Mouse (Mus musculus) B cell, adult (primary cell): Measurements from ENCODE around the gene Prap1. TPM values are rescaled to one million over a fixed set of nuclear protein-coding genes. Genes with fewer than 3 reads are reported as not detected.

Experiments used
- total RNA-seq: library from RNA; stranded (reverse); gene quantifications from 4 replicates; pipeline ENCODE4 v1.2.4, GENCODE M21; 2023; ENCODE audit not compliant: inconsistent age

Prap1 gene
- not detected in 4 replicates for total RNA-seq

GRCm38 (mm10) chr7:140092924-140093528, at the start of gene Prap1:
Prap1 (plus strand) TSS chr7:140093395.

GRCm38 (mm10) chr7:140048361-140049114, 44.7 kb upstream of the Prap1 start, which contains the start of gene Msx3:
Msx3 (minus strand) TSS chr7:140049089.

DNA sequence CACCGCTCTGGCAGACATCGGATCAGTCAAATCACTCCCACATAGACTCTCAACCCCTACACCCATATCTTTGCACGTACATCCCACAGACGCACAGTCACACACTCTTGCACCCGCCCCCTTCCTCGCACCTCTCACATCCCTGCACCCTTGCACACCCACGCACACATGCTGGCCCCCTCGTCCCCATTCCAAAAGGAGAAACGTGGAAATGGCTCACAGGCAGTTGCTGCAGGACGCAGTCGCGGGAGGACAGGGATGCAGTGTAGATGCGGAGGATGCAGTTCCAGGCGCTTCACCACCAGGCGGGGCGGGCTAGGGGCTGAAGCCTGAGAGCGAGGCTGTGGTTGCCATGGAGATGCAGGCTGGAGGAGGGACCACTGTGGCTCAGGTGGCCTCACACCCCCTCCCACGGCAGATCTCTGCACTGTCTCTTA, 10.9 kb upstream of the Prap1 start, which contains the start of gene Caly:
Gene Caly, minus strand, starts transcription at position 307 of the 437 bp plus-strand sequence.

GRCm38 (mm10) chr7:140101993-140102860, 9.0 kb downstream of the Prap1 start, which contains the start of gene Fuom:
Fuom (minus strand) TSS chr7:140102441.

DNA sequence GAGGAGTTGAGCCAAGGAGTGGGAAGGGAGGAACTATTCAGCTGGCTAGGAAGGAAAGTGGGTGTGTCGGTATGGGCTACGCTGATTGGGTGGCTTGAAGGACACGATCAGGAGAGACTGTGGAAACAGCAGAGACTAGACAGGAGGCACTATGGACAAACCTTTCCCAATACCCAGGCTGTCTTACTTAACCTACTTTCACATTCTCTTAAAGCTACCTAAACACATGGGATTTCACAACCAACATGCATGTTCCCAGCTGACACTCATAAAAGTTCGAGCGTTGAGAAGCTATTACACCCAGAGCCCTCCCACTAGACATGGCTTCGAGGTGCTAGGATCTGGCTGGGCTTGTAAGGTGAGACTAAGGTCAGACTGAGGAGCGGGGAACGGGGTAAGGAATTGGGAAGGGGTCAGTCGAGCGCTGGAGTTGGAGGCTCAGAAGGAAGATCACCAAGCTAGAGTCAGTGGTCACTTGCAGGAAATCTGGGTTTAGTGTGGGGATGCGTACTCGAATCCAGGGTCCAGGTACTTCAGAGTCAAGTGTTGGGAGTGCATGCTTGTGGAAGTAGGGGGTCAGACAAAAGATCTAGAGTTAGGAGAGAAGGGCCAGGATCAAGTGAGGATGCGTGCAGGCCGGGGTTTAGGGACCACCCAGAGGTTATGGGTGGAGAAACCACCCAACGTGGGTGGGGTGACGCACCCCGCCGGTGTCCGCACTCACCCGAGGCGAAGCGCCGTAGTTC, 22.6 kb downstream of the Prap1 start, which contains the start of gene Paox:
Gene Paox, plus strand, starts transcription at position 217 of the 746 bp plus-strand sequence.

DNA sequence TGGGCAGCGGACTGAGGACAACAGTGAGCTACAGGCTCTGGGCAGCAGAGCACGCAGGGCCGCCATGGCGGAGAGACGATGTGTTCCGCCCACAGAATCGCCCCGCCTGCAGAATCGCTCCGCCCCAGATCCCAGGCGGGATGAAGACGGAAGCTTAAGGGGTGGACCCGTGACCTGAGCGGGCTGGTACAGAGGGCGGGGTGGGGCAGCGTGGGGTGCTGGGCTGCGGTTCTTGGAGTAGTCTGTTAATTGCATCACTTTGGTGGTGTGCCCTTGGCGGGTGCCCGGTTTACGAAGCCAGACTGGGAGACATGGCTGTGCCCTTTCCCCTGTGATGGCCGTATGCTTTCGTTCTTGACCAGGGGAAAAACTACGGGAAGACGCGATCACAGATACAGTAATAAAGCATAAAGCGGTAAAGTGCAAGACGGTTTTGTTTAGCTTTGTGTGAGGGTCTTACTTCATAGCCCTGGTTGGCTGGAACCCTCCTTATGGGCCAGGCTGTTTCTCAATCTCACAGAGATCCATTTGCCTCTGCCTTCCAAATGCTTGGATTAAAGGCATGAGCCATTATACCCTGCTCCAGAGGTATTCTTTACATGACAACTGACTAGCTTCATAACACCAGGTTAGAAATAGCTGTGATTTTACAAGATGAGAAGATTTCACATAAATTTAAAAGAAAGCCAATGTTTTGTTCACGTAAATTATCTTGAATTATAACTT, 23.3 kb downstream of the Prap1 start, which contains the start of gene Echs1:
Gene Echs1, minus strand, starts transcription at position 148 of the 726 bp plus-strand sequence.

GRCm38 (mm10) chr7:140137135-140138020, 44.2 kb downstream of the Prap1 start, which contains the start of gene Mtg1:
Mtg1 (plus strand) TSS chr7:140137564.

Other genes with a start within 250 kb of the Prap1 start
- not detected in 4 replicates for gene Kndc1, start 198.7 kb upstream of the Prap1 start, total RNA-seq
- gene Utf1, start 149.6 kb upstream of the Prap1 start, total RNA-seq, result 0.42 TPM in 1 of 4 replicates, not detected in the others
- gene 6430531B16Rik, start 114.6 kb upstream of the Prap1 start, total RNA-seq, result 0.83 TPM in 1 of 4 replicates, not detected in the others
- 1.5 to 3.0 TPM (median 2.4 TPM) in 4 replicates for gene Adam8, start 100.8 kb upstream of the Prap1 start, total RNA-seq
- gene Zfp511, start 57.0 kb upstream of the Prap1 start, total RNA-seq, result 37.8 to 50.2 TPM (median 42.3 TPM) in 4 replicates
- gene Tubgcp2, start 56.7 kb upstream of the Prap1 start, total RNA-seq, result 30.9 to 38.7 TPM (median 35.1 TPM) in 4 replicates
- gene Msx3, start 44.3 kb upstream of the Prap1 start, total RNA-seq, result not detected in 4 replicates
- gene Caly, start 10.8 kb upstream of the Prap1 start, total RNA-seq, result not detected in 4 replicates
- 2.2 to 3.9 TPM (median 3.2 TPM) in 4 replicates for gene Fuom, start 9.0 kb downstream of the Prap1 start, total RNA-seq
- gene Paox, start 22.4 kb downstream of the Prap1 start, total RNA-seq, result 1.6 to 6.7 TPM (median 5.0 TPM) in 4 replicates
- gene Echs1, start 23.1 kb downstream of the Prap1 start, total RNA-seq, result 23.9 to 29.1 TPM (median 25.5 TPM) in 4 replicates
- 11.1 to 17.4 TPM (median 14.2 TPM) in 4 replicates for gene Mtg1, start 44.2 kb downstream of the Prap1 start, total RNA-seq
- gene Sprn, start 61.5 kb downstream of the Prap1 start, total RNA-seq, result not detected in 4 replicates
- not detected in 4 replicates for gene Olfr522, start 71.4 kb downstream of the Prap1 start, total RNA-seq
- gene Olfr523, start 79.8 kb downstream of the Prap1 start, total RNA-seq, result not detected in 4 replicates
- not detected in 4 replicates for gene Olfr524, start 112.6 kb downstream of the Prap1 start, total RNA-seq
- gene Cd163l1, start 124.9 kb downstream of the Prap1 start, total RNA-seq, result not detected in 4 replicates
- gene 5830411N06Rik, start 153.9 kb downstream of the Prap1 start, total RNA-seq, result not detected in 4 replicates
- gene Olfr525, start 227.5 kb downstream of the Prap1 start, total RNA-seq, result not detected in 4 replicates
- gene Olfr527, start 240.6 kb downstream of the Prap1 start, total RNA-seq, result not detected in 4 replicates